Mouse (Mus musculus): ENCODE data around the gene Ctsz. TPM values are rescaled to one million over a fixed set of nuclear protein-coding genes. Genes with fewer than 3 reads are reported as not detected.

The Ctsz gene
- polyA plus RNA-seq, 1 experiment: 269 TPM

DNA sequence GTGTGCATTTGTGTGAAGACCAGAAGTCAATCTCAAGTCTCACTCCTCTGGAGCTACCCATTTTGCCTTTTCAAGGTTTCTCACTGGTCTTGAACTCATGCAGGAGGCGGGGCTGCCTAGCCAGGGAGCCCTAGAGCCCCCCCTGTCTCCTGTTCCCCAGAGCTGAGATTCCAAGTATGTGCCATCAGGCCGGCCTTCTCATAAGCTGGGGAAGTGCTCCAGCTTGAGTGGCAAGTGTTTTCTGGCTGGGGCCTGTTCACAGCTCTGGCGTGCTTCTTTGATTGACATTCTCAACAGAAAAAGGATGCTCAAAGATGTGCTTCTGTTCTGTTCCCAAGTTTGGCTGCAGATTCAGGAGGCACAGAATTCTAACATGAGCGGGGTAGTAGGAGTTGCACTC, 38.4 kb downstream of the Ctsz start:
- Histone ChIP-seq H3K27me3 (replicated peaks) (peaks cover 6% of the 10 kb centered on the region), H3K4me1 (peaks cover 3% of the 10 kb centered on the region; the same call in 1 of the 2 replicates), H3K9me3 (no peaks in the 10 kb centered on the region), H3K4me3 (replicated peaks) (no peak overlapping the region), H3K36me3 (replicated peaks; ENCODE audit: low read length) (no peaks in the 10 kb centered on the region)
- TF ChIP-seq FLI1 (IDR thresholded peaks at IDR 0.05; ENCODE audit: low read length): no peak
- TF ChIP-seq GATA1 (IDR thresholded peaks at IDR 0.05; ENCODE audit: borderline replicate concordance, low read length): no peak

DNA sequence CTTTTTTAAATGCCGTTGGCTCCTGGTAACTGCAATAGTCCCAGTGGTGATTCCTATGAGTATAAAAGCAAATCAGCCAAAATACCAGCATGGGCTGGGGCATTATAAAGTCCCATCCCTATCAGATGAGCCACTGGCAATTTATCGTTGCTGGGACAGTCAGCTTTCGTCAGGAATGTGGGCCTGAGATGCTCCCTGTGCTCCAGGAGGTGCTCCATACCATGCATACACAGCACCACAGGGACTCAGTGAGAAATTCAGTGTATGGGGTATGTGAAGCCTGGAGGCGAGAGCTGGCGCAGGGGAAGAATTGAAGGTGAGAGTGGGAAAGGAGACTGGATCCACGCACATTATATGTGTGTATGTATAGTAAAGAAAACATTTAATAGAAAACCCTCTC, 41.0 kb downstream of the Ctsz start:
- TF ChIP-seq GATA1 (IDR thresholded peaks at IDR 0.05; ENCODE audit: borderline replicate concordance, low read length) (no peak), FLI1 (IDR thresholded peaks at IDR 0.05; ENCODE audit: low read length) (no peak)
- no peaks in the 10 kb centered on the region for H3K9me3 ChIP-seq
- peaks cover 9% of the 10 kb centered on the region for H3K27me3 ChIP-seq (replicated peaks)
- H3K4me3 ChIP-seq (replicated peaks): no peak overlapping the region
- H3K36me3 ChIP-seq (replicated peaks; ENCODE audit: low read length): no peaks in the 10 kb centered on the region
- peaks cover 8% of the 10 kb centered on the region; the same call in 1 of the 2 replicates for H3K4me1 ChIP-seq

- H3K4me1 ChIP-seq: peaks cover 8% of the 10 kb centered on the region; the same call in 1 of the 2 replicates
- H3K4me3 ChIP-seq (replicated peaks): peak overlapping the region; percentile 62
- peaks cover 3% of the 10 kb centered on the region for H3K9me3 ChIP-seq
- peaks cover 9% of the 10 kb centered on the region for H3K27me3 ChIP-seq (replicated peaks)
- TF ChIP-seq GATA1 (IDR thresholded peaks at IDR 0.05; ENCODE audit: borderline replicate concordance, low read length): no peak
- no peaks in the 10 kb centered on the region for H3K36me3 ChIP-seq (replicated peaks; ENCODE audit: low read length)
These were observed 41.8 kb downstream of the Ctsz start for GRCm38 (mm10) chr2:174397065-174397464.

GRCm38 (mm10) chr2:174396643-174397042, 42.2 kb downstream of the Ctsz start:
- Histone ChIP-seq H3K27me3 (replicated peaks) (peaks cover 9% of the 10 kb centered on the region), H3K9me3 (peaks cover 7% of the 10 kb centered on the region), H3K4me1 (peaks cover 8% of the 10 kb centered on the region; the same call in 1 of the 2 replicates), H3K36me3 (replicated peaks; ENCODE audit: low read length) (no peaks in the 10 kb centered on the region), H3K4me3 (replicated peaks) (no peak overlapping the region)
- TF ChIP-seq FLI1 (IDR thresholded peaks at IDR 0.05; ENCODE audit: low read length) (no peak), GATA1 (IDR thresholded peaks at IDR 0.05; ENCODE audit: borderline replicate concordance, low read length) (no peak)

- Histone ChIP-seq H3K4me1 (peaks cover 6% of the 10 kb centered on the region; the same call in 1 of the 2 replicates), H3K9me3 (peaks cover 13% of the 10 kb centered on the region), H3K27me3 (replicated peaks) (peaks cover 6% of the 10 kb centered on the region), H3K36me3 (replicated peaks; ENCODE audit: low read length) (no peaks in the 10 kb centered on the region), H3K4me3 (replicated peaks) (no peak overlapping the region)
- TF ChIP-seq FLI1 (IDR thresholded peaks at IDR 0.05; ENCODE audit: low read length): no peak
- no peak for TF ChIP-seq GATA1 (IDR thresholded peaks at IDR 0.05; ENCODE audit: borderline replicate concordance, low read length)
These were observed 45.5 kb downstream of the Ctsz start for GRCm38 (mm10) chr2:174393383-174393782.

- H3K4me1 ChIP-seq: peaks cover 6% of the 10 kb centered on the region; the same call in 1 of the 2 replicates
- H3K9me3 ChIP-seq: peaks cover 13% of the 10 kb centered on the region
- no peak overlapping the region for H3K4me3 ChIP-seq (replicated peaks)
- H3K36me3 ChIP-seq (replicated peaks; ENCODE audit: low read length): no peaks in the 10 kb centered on the region
- H3K27me3 ChIP-seq (replicated peaks): peaks cover 3% of the 10 kb centered on the region
- TF ChIP-seq FLI1 (IDR thresholded peaks at IDR 0.05; ENCODE audit: low read length): no peak
- TF ChIP-seq GATA1 (IDR thresholded peaks at IDR 0.05; ENCODE audit: borderline replicate concordance, low read length): no peak
These were observed 46.3 kb downstream of the Ctsz start for GRCm38 (mm10) chr2:174392554-174392953.

- peaks cover 9% of the 10 kb centered on the region; the same call in 1 of the 2 replicates for H3K4me1 ChIP-seq
- TF ChIP-seq GATA1 (IDR thresholded peaks at IDR 0.05; ENCODE audit: borderline replicate concordance, low read length) (no peak), FLI1 (IDR thresholded peaks at IDR 0.05; ENCODE audit: low read length) (no peak)
- no peak overlapping the region for H3K4me3 ChIP-seq (replicated peaks)
- peaks cover 3% of the 10 kb centered on the region for H3K27me3 ChIP-seq (replicated peaks)
- H3K9me3 ChIP-seq: peaks cover 13% of the 10 kb centered on the region
- no peaks in the 10 kb centered on the region for H3K36me3 ChIP-seq (replicated peaks; ENCODE audit: low read length)
These were observed 46.9 kb downstream of the Ctsz start for GRCm38 (mm10) chr2:174391936-174392335.

DNA sequence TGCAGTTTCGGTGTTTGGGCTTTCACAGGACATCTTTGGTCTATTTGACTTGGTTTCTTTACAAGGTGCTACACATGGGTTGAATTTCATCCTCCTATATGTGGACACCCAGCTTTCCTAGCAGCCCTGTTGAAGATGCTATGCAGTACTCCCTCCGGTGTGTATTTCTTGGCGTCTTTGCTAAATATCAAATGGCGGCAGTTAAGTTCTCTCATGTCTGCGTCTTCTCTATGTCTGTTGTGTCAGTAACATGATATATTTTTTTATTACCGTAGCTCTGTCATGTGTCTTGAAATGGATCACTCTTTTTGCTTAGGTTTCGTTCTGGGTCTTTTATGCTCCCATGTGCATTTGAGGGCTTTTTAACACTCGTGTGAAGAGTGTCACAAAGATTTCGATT, 57.8 kb downstream of the Ctsz start:
- no peaks in the 10 kb centered on the region for H3K36me3 ChIP-seq (replicated peaks; ENCODE audit: low read length)
- H3K9me3 ChIP-seq: peaks cover 6% of the 10 kb centered on the region; the same call in 1 of the 2 replicates
- TF ChIP-seq GATA1 (IDR thresholded peaks at IDR 0.05; ENCODE audit: borderline replicate concordance, low read length): no peak
- no peak for TF ChIP-seq FLI1 (IDR thresholded peaks at IDR 0.05; ENCODE audit: low read length)
- no peak overlapping the region for H3K4me3 ChIP-seq (replicated peaks)
- H3K27me3 ChIP-seq (replicated peaks): peaks cover 2% of the 10 kb centered on the region
- peaks cover 5% of the 10 kb centered on the region for H3K4me1 ChIP-seq

Other genes with a start within 250 kb of the Ctsz start
- 1,157 and 1,276 TPM in 2 replicates for gene Gnas, start 154.7 kb downstream of the Ctsz start, polyA plus RNA-seq (2012; ENCODE audit: insufficient read depth, low replicate concordance)
- gene Gm20721, start 92.3 kb downstream of the Ctsz start, polyA plus RNA-seq (2012; ENCODE audit: insufficient read depth, low replicate concordance): 0.57 TPM in 1 of 2 replicates, not detected in the other
- 36.2 and 36.8 TPM in 2 replicates for gene Nelfcd, start 23.2 kb downstream of the Ctsz start, polyA plus RNA-seq (2012; ENCODE audit: insufficient read depth, low replicate concordance)
- 11.2 and 32.6 TPM in 2 replicates for gene Tubb1, start 11.7 kb upstream of the Ctsz start, polyA plus RNA-seq (2012; ENCODE audit: insufficient read depth, low replicate concordance)
- 161 and 328 TPM in 2 replicates for gene Atp5e, start 25.1 kb upstream of the Ctsz start, polyA plus RNA-seq (2012; ENCODE audit: insufficient read depth, low replicate concordance)
- gene Prelid3b, start 34.0 kb upstream of the Ctsz start, polyA plus RNA-seq (2012; ENCODE audit: insufficient read depth, low replicate concordance): 4.1 and 30.0 TPM in 2 replicates
- gene Zfp831, start 204.5 kb upstream of the Ctsz start, polyA plus RNA-seq (2012; ENCODE audit: insufficient read depth, low replicate concordance): 0.08 TPM in 1 of 2 replicates, not detected in the other

Measured in megakaryocyte, embryonic 14.5 days (primary cell).